Mouse (Mus musculus): ENCODE data around the gene Stk10. TPM values are rescaled to one million over a fixed set of nuclear protein-coding genes. Genes with fewer than 3 reads are reported as not detected.

Gene Stk10
- polyA plus RNA-seq, 1 experiment from 2014 or later, result 2.0 TPM

GRCm38 (mm10) chr11:32638521-32639255 is 105.6 kb downstream of the Stk10 start:
- H3K9me3 ChIP-seq, result no peaks in the 10 kb centered on the region
- peaks cover 17% of the 10 kb centered on the region for H3K4me1 ChIP-seq
- ATAC-seq (replicated peaks), result no peak
- H3K9ac ChIP-seq, result no peak overlapping the region
- no peak overlapping the region for H3K27ac ChIP-seq
- H3K4me2 ChIP-seq, result no peak overlapping the region
- H3K4me3 ChIP-seq, result no peak overlapping the region
- 84% methylated on average over 8 of the region's 8 CpGs for WGBS
- no peaks in the 10 kb centered on the region for H3K27me3 ChIP-seq (replicated peaks)
- no peaks in the 10 kb centered on the region for H3K36me3 ChIP-seq (replicated peaks)

GRCm38 (mm10) chr11:32640617-32641016 is 107.5 kb downstream of the Stk10 start:
- ATAC-seq (replicated peaks), result no peak
- Histone ChIP-seq H3K4me2 (no peak overlapping the region), H3K9me3 (no peaks in the 10 kb centered on the region), H3K27me3 (replicated peaks) (no peaks in the 10 kb centered on the region), H3K4me3 (no peak overlapping the region), H3K36me3 (replicated peaks) (no peaks in the 10 kb centered on the region), H3K9ac (no peak overlapping the region), H3K27ac (no peak overlapping the region), H3K4me1 (peaks cover 23% of the 10 kb centered on the region)
- 93% methylated on average over 4 of the region's 4 CpGs for WGBS

- peak within 1 kb of the TSS; percentile 98 for H3K27ac ChIP-seq
- H3K9me3 ChIP-seq, result no peaks in the 10 kb centered on the region
- H3K4me1 ChIP-seq, result peaks cover 23% of the 10 kb centered on the region
- WGBS, result under 1% methylated on average over 58 of the region's 64 CpGs
- peak within 1 kb of the TSS; percentile 53 for H3K4me2 ChIP-seq
- H3K27me3 ChIP-seq (replicated peaks), result no peaks in the 10 kb centered on the region
- H3K36me3 ChIP-seq (replicated peaks), result no peaks in the 10 kb centered on the region
- H3K9ac ChIP-seq, result peak within 1 kb of the TSS; percentile 98
- peak; percentile 96 for ATAC-seq (replicated peaks)
- peak within 1 kb of the TSS; percentile 84 for H3K4me3 ChIP-seq
Measured at GRCm38 (mm10) chr11:32642249-32642876, 109.3 kb downstream of the Stk10 start, which contains the start of gene Fbxw11. Fbxw11 (plus strand) TSS chr11:32642724.

GRCm38 (mm10) chr11:32642899-32643886 is 110.1 kb downstream of the Stk10 start:
- peak; percentile 68 for ATAC-seq (replicated peaks)
- Histone ChIP-seq H3K27me3 (replicated peaks) (no peaks in the 10 kb centered on the region), H3K9me3 (no peaks in the 10 kb centered on the region), H3K9ac (peak overlapping the region; percentile 98), H3K4me2 (peak overlapping the region; percentile 53), H3K36me3 (replicated peaks) (no peaks in the 10 kb centered on the region), H3K27ac (peak overlapping the region; percentile 98), H3K4me3 (peak overlapping the region; percentile 84), H3K4me1 (peaks cover 23% of the 10 kb centered on the region)
- under 1% methylated on average over 54 of the region's 54 CpGs for WGBS

GRCm38 (mm10) chr11:32644010-32644409 is 110.9 kb downstream of the Stk10 start:
- peak overlapping the region; percentile 84 for H3K4me3 ChIP-seq

GRCm38 (mm10) chr11:32647265-32647664 is 114.2 kb downstream of the Stk10 start:
- 86% methylated on average over 2 of the region's 2 CpGs for WGBS
- H3K27ac ChIP-seq, result no peak overlapping the region
- peaks cover 9% of the 10 kb centered on the region for H3K4me1 ChIP-seq
- H3K4me3 ChIP-seq, result no peak overlapping the region
- H3K36me3 ChIP-seq (replicated peaks), result no peaks in the 10 kb centered on the region
- H3K4me2 ChIP-seq, result no peak overlapping the region
- no peak overlapping the region for H3K9ac ChIP-seq
- no peaks in the 10 kb centered on the region for H3K9me3 ChIP-seq
- no peak for ATAC-seq (replicated peaks)
- H3K27me3 ChIP-seq (replicated peaks), result no peaks in the 10 kb centered on the region

More at GRCm38 (mm10) chr11:32644010-32644409, 110.9 kb downstream of the Stk10 start:
- Histone ChIP-seq H3K36me3 (replicated peaks) (no peaks in the 10 kb centered on the region), H3K4me2 (peak overlapping the region; percentile 53), H3K27me3 (replicated peaks) (no peaks in the 10 kb centered on the region), H3K9me3 (no peaks in the 10 kb centered on the region), H3K27ac (0 out of 2 replicates have a peak overlapping the region, but pooled peaks have one; percentile 98), H3K9ac (peak overlapping the region; percentile 98), H3K4me1 (peaks cover 23% of the 10 kb centered on the region)
- WGBS, result 43% methylated on average over 3 of the region's 3 CpGs
- no peak for ATAC-seq (replicated peaks)

- no peak for ATAC-seq (replicated peaks)
- Histone ChIP-seq H3K36me3 (replicated peaks) (no peaks in the 10 kb centered on the region), H3K4me1 (no peaks in the 10 kb centered on the region), H3K4me3 (no peak overlapping the region), H3K27me3 (replicated peaks) (no peaks in the 10 kb centered on the region), H3K9me3 (no peaks in the 10 kb centered on the region), H3K4me2 (no peak overlapping the region), H3K9ac (no peak overlapping the region), H3K27ac (no peak overlapping the region)
Measured at GRCm38 (mm10) chr11:32650236-32650749, 117.2 kb downstream of the Stk10 start.

- H3K4me2 ChIP-seq, result no peak overlapping the region
- ATAC-seq (replicated peaks), result no peak
- 87% methylated on average over 7 of the region's 7 CpGs for WGBS
Measured at GRCm38 (mm10) chr11:32650893-32651590, 117.9 kb downstream of the Stk10 start.

GRCm38 (mm10) chr11:32651723-32652122 is 118.6 kb downstream of the Stk10 start:
- Histone ChIP-seq H3K27me3 (replicated peaks) (no peaks in the 10 kb centered on the region), H3K27ac (no peak overlapping the region), H3K9ac (no peak overlapping the region), H3K4me3 (no peak overlapping the region), H3K9me3 (no peaks in the 10 kb centered on the region), H3K36me3 (replicated peaks) (no peaks in the 10 kb centered on the region), H3K4me1 (0 out of 2 replicates have a peak, but pooled peaks cover 2% of the 10 kb centered on the region), H3K4me2 (no peak overlapping the region)
- 93% methylated on average over 1 of the region's 1 CpGs for WGBS
- ATAC-seq (replicated peaks), result no peak

More at GRCm38 (mm10) chr11:32650893-32651590, 117.9 kb downstream of the Stk10 start:
- Histone ChIP-seq H3K36me3 (replicated peaks) (no peaks in the 10 kb centered on the region), H3K4me3 (no peak overlapping the region), H3K9ac (no peak overlapping the region), H3K4me1 (0 out of 2 replicates have a peak, but pooled peaks cover 2% of the 10 kb centered on the region), H3K27ac (no peak overlapping the region), H3K27me3 (replicated peaks) (no peaks in the 10 kb centered on the region), H3K9me3 (no peaks in the 10 kb centered on the region)

- ATAC-seq (replicated peaks), result no peak
- Histone ChIP-seq H3K27ac (no peak overlapping the region), H3K4me3 (no peak overlapping the region), H3K4me1 (no peaks in the 10 kb centered on the region), H3K9ac (no peak overlapping the region), H3K27me3 (replicated peaks) (no peaks in the 10 kb centered on the region), H3K9me3 (no peaks in the 10 kb centered on the region), H3K4me2 (no peak overlapping the region), H3K36me3 (replicated peaks) (no peaks in the 10 kb centered on the region)
- 89% methylated on average over 1 of the region's 1 CpGs for WGBS
Measured at GRCm38 (mm10) chr11:32662082-32662656, 129.1 kb downstream of the Stk10 start.

GRCm38 (mm10) chr11:32665639-32666038 is 132.5 kb downstream of the Stk10 start:
- Histone ChIP-seq H3K9ac (no peak overlapping the region), H3K36me3 (replicated peaks) (no peaks in the 10 kb centered on the region), H3K4me1 (no peaks in the 10 kb centered on the region), H3K27me3 (replicated peaks) (no peaks in the 10 kb centered on the region), H3K4me2 (no peak overlapping the region), H3K4me3 (no peak overlapping the region), H3K27ac (no peak overlapping the region), H3K9me3 (no peaks in the 10 kb centered on the region)
- ATAC-seq (replicated peaks), result no peak
- 94% methylated on average over 3 of the region's 3 CpGs for WGBS

Measured in midbrain, embryonic 15.5 days (tissue).